Mouse (Mus musculus): Measurements from ENCODE around the gene Atp8a2. TPM values are rescaled to one million over a fixed set of nuclear protein-coding genes. Genes with fewer than 3 reads are reported as not detected.

Gene Atp8a2
- 10 to 100 TPM; 63.0 to 71.3 TPM for total RNA-seq (2021)

DNA sequence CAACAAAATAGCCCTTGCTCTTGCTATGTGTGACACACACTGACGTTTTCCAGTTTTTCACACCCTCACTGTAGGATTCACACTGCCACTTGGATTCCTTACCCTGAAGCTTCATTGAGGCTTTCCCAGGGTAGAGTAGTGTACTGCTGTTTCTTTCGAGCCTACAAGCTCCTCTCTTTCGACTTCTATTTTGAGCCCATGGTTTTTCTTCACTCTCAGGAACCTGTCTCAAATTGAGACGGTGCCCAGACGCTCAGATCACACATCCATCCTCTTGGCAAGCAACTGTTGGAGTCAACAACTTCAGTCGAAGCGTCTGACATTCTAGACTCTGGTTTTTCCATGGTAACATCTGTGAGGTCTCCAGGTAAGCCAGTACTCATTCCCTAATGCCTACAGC, at the start of gene Atp8a2:
Atp8a2 (minus strand) TSS at position 296 of the 400 bp plus-strand sequence.
- intact Hi-C loops (cut with DNase I), result no loop called here
- DNase-seq (ENCODE audit: low spot score in 2 of 2), result peak; percentile 30 to 81

DNA sequence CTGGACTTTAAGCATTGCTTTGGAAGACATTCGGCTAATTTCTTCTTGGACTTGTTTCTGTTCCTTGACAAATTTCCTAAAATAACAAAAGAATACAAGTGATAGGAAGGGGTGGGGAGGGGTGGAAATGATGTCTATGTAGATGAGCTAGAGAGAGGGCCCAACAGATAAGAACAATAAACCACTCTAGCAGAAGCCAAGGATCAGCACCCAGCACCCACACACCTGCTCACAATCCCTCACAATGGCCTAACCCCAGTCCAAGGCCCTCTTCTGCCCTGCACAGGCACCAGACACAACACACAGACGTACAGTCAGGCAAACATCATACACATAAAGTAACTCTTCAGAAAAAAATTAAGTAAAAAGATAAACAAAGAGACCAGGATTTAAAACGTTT, 41.6 kb upstream of the Atp8a2 start:
- no peak for DNase-seq (ENCODE audit: low spot score in 2 of 2)
- intact Hi-C loops (cut with DNase I), result no loop called here

DNA sequence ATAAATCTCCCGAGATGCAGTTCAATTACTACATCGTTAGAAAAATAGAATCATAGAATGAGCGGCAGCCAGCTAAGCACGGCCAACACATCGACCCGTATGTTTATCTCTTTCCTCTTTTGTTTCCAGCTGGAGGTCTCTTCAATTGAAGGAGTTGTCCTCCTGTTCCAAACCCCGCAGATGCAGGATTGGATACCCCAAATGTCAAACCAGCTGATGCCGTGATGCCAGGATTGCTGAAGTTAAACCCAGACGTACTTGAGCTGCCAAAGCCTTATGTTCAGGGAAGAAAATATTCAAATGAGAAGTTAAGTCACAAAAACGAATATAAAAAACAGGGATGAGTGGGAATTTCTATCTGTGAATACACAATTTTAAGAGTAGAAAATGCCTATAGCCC, 22.9 kb upstream of the Atp8a2 start:
- intact Hi-C loops (cut with DNase I), result no loop called here
- peak in 1 of 2 experiments; percentile 48 for DNase-seq (ENCODE audit: low spot score in 2 of 2)

DNA sequence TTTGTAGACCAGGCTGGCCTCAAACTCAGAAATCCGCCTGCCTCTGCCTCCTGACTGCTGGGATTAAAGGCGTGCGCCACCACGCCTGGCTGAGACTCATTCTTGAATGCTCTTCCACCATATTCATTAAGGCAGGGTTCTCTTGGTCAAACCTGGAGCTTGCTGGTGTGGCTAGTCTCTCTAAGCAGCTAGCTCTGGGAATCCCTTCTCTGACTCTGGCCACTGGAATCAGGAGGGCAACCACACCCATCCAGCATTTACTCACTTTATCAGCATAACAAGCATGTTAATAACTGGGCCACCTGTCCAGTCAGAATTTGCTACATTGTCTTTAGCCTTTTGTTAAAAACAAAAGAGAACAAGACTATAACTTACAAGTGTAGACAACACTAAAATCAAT, 20.6 kb upstream of the Atp8a2 start:
- DNase-seq (ENCODE audit: low spot score in 2 of 2), result no peak

DNA sequence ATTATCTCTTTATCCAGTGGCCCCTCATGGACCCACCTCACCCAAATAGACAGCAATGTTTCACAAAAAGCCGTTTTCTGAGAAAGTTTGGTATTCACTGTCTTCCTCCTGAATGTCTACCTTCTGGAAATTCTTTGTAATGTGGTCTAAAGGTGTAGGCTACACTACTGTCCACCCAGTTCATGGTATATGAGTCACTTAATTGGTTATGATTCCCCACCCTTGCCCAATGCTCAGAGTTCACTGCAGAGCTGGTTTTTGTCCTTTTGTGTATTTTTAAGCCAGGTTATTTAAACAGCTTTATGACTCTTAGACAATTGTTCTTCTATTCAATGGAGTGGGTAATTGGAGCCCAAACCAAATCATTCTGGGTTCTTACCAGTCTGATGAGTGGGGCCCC, 19.1 kb upstream of the Atp8a2 start:
- intact Hi-C loops (cut with DNase I), result no loop called here
- no peak for DNase-seq (ENCODE audit: low spot score in 2 of 2)

More for the DNA sequence above, 20.6 kb upstream of the Atp8a2 start:
- intact Hi-C loops (cut with DNase I), result no loop called here

DNA sequence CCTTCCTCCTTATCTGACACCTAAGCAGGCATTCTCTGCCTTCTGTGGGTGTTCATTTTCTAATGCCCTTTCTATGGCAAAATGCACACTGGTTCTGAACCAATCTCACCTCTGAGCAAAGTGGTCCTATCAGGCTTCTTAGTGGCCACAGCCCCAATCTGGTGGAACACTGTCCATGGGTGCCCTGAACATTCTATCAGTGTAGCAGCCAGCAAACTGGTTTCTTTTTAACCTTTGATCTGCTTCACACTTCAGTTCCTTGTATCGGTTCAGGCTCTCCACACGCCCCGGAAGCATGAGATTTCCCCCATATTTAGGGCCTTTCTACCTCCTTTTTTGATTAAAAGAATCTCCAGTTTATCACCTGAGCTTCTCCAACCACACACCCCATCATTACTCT, 18.0 kb upstream of the Atp8a2 start:
- DNase-seq (ENCODE audit: low spot score in 2 of 2), result no peak
- intact Hi-C loops (cut with DNase I), result no loop called here

DNA sequence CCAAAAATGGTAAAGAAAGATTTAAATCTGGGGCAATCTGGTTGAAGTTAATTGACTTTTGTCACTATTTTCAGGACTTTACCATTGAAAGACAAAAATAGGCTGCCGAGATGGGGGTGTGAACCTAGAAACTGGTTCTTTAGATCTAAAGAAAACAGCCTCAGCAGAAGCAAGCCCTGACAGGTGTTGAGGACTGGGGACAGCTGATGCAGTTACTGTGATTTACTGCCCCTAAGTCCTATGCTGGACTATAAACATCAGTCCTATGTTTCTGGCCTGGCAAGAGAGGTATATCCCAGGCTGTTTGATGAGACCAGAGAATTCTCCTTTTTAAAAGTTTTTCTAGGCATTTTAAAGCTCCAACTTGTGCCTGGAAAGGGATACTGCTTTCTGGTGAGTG, 17.1 kb upstream of the Atp8a2 start:
- intact Hi-C loops (cut with DNase I), result no loop called here
- DNase-seq (ENCODE audit: low spot score in 2 of 2), result peak in 1 of 2 experiments; percentile 19

DNA sequence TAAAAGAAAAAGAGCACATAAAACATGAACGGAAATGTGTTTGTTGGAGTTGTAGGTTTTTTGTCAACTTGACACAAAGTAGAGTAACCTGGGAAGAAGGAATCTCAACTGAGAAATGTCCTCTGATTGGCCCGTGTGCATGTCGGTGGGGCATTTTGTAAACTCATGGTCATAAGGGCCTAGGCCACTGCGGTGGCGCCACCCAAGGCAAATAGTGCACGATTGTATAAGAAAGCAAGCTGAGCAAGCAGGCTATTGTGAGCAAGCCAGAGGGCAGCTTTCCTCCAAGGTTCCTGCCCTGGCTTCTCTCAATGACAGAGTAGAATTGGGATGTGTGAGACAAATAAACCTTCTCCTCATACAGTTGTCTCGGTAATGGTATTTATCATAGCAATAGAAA, 12.2 kb upstream of the Atp8a2 start:
- intact Hi-C loops (cut with DNase I), result no loop called here

DNA sequence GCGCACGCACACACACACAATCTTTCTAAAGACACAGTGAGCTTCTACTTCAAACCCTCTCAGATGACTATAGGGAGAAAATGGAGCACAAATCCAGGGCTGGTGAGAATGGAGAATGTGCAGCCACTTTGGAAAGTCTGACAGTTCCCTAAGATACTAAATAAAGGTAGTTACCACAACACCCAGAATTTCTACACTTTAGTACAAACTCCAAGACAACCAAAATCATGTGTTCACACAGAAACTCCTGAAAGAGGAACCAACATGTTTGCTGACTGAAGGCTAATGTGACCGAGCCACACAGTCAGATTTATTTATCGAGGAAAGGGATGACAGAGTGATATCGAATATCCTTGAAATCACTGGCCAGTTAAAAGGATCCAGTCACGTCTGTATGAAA, 8.0 kb upstream of the Atp8a2 start:
- no peak for DNase-seq (ENCODE audit: low spot score in 2 of 2)
- intact Hi-C loops (cut with DNase I), result no loop called here

More for the DNA sequence above, 12.2 kb upstream of the Atp8a2 start:
- DNase-seq (ENCODE audit: low spot score in 2 of 2), result no peak

DNA sequence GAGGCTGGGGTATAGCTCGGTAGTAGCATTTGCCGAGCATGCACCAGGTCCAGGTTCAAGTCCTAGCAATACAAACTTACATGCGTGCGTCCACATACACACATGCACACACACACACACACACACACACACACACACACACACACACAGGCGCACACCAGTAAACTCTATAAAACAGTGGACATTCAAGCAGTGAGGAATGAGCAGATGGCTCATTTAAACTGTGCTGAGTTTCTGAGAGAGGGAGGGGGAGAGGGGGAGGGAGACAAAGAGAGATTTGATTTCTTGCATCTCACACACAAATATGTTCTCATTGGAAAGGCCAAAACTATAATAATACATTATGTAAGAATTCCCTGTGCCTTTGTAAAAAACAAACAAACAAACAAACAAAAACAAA, 980 bp downstream of the Atp8a2 start:
- no peak for DNase-seq (ENCODE audit: low spot score in 2 of 2)
- intact Hi-C loops (cut with DNase I), result no loop called here

DNA sequence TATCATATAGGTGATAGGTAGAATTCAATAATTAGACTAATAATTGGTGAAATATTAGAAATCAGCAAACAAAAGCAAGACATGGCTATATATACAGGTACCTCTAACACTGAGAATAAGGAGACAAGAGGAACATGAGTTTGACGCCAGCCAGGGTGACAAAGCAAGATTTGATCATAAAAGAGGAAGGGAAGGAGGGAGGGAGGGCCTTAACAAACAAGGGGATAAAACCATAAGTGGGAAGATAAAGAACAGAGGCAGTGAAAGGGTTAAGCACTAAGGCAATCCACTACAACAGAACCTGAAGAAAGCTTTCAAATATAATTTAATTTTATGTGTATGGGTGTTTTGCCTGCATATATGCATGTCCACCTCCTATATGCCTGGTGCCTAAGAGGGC, 2.4 kb downstream of the Atp8a2 start:
- no peak for DNase-seq (ENCODE audit: low spot score in 2 of 2)
- intact Hi-C loops (cut with DNase I), result no loop called here

DNA sequence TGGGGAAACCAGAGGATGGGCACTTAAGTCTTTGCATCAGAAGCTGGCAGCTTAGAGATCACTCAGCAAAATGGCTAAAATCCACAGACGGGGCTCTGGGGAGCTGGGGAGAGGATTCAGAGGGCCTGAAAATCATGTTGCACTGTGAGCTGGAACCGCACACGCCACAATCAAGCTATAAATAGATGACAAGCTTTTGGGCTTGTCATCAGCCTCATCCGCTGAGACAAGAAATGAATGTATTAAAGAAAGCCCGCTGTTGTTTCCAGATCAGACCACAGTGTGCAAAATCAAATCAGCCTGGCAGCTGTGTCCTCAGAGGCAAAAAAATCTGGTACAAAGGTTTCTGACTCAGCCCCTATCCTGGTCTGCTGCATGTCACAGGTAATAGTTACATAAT, 7.2 kb downstream of the Atp8a2 start:
- intact Hi-C loops (cut with DNase I), result no loop called here
- DNase-seq (ENCODE audit: low spot score in 2 of 2), result peak in 1 of 2 experiments; percentile 16

DNA sequence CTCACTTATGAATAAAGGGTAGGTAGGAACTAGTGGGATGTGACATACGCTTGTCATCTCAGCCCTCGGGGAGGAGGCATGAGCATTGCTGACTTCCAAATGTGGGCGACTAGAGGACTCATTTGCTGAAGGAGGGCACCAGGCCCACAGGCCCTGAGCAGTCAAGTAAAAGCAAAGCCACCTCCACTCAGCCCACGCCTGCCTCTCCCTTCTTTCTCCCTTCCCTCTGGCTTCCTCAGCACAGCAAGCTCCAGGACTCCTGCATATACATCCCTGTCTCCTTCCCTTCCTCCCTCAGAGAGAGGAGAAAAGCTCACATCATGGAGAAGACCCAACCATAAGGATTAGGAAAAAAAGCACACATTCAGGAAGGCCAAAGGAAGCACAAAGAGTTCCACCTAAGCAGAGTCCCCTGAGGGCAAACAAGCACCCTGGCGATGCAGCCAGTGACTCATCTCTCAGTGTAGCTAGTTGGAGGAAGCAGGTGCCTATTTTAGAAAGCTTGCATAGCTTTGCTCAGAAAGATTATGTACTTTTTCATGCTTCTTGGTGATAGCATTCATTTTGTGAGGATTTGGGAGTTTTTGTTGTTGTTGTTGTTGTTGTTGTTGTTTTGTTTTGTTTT, 8.7 kb downstream of the Atp8a2 start:
- intact Hi-C loops (cut with DNase I), result no loop called here

DNA sequence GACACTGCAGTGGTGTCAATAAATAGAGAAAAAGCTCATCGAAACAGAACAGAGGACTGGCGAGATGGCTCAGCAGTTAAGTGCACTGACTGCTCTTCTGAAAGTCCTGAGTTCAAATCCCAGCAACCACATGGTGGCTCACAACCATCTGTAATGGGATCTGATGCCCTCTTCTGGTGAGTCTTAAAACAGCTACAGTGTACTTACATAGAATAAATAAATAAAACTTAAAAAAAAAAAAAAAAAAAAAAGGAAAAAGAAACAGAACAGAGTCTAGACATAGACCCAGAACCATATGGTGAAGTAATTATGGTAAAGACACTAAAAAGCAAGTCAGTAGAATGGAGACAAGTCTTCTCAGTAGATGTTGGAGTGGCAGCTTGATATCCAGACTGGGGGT, 15.7 kb downstream of the Atp8a2 start:
- no peak for DNase-seq (ENCODE audit: low spot score in 2 of 2)
- intact Hi-C loops (cut with DNase I), result no loop called here

More for the DNA sequence above, 8.7 kb downstream of the Atp8a2 start:
- DNase-seq (ENCODE audit: low spot score in 2 of 2), result peak; percentile 49 to 79

DNA sequence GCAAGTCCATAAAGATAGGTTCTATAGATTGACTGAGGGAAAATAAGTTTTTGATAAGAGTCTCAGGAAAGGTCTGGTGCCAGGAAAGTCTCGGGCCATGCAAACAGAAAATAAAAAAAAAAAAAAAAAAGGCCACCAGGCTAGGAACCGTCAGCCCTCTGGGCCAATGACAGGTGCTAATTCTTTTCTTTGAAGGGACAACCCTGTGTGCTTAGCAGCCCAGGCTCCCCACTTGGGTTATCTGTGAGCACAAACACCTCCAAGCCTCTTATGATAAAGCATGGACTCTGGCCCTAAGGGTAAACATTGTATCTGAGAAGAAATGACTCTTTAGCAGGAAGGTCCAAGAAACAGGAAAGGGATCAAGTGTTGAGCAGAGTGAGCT, 18.4 kb downstream of the Atp8a2 start:
- intact Hi-C loops (cut with DNase I), result no loop called here
- no peak for DNase-seq (ENCODE audit: low spot score in 2 of 2)

DNA sequence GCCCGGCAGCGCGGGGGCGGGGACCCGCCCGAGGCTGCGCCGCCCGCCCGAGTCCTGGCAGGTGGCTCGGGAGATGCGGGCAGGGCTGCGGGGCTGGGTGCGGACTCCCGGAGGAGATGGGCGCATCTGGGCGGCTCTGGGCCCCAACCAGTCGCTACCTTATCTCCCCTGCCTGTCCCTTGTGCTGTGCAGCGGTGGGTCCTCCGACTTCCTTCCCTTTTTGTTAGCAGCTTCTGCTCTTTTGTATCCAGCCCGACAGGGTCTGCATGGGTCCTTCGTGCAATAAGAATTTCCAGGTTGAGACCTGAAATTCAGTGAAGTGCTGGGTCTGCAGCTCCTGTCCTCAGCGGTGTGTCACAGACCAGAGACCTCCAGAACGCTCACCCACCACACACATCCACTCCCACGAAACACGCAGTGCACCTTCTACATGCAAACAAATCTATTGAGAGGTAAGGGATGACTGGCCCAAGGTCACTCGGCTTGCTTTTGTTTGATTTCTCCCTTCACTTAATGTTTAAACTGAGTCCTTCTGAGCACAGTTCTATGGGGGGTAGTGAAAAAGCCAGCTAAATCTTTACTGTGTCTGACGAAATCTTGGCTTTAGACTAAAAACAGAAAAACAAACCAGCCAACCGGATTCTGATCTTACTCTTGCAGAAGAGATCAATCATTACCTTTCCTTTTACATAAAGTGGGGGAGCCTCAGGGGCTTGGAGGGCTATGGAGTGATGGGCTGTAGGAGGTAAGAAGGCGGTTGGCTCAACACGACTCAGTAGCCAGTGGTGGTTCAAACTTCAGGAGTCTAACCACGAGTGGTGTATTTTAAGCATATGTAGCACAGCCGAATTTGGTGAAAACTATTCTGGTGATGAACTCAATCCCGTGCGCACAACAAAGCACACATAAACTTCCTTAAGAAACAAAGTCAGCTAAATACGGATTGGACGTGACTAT, 19.1 kb downstream of the Atp8a2 start:
- peak; percentile 62 to 71 for DNase-seq (ENCODE audit: low spot score in 2 of 2)
- intact Hi-C loops (cut with DNase I), result loop anchor here (1.0 to 2.0 kb wide), 2 partner anchors 73 to 152 kb away; partner anchors contain the start of genes Gm49336 and Nupl1

DNA sequence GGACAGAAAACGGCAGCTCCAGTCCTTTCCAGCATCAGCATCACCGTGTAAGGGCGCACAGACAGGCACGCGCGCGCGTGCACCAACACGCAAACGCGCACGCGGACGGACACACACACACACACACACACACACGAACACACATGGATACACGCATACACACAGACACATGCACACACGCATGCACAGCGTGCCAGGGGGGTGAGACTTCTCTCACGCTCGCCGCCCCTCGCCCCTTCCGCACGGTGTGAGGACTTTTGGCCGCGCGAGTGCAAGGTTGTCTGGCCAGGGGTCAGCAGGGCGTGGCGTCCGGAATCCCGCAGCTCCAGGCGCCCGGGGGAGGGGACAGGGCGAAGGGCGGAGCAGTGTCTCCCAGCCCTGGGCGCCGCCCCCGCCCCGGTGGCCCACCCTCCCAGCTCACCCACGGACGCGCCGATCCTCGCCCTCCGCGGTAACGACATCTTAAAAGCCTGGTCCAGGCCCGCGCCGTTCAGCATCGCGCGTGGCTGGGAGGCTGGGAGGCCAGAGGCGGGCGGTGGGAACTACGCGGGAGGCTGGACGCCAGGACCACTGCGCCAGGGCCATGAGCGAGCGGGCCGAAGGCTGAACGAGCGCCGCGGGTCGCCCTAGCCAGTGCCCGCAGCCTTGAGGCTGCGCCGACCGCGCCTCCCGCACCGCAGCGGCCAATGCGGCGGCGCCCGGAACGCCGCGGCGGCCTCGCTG, 19.9 kb downstream of the Atp8a2 start:
- DNase-seq (ENCODE audit: low spot score in 2 of 2), result peak; percentile 58 to 83
- intact Hi-C loops (cut with DNase I), result loop anchor here (1.0 to 2.0 kb wide), 2 partner anchors 74 to 151 kb away; partner anchors contain the start of genes Gm49336 and Nupl1

DNA sequence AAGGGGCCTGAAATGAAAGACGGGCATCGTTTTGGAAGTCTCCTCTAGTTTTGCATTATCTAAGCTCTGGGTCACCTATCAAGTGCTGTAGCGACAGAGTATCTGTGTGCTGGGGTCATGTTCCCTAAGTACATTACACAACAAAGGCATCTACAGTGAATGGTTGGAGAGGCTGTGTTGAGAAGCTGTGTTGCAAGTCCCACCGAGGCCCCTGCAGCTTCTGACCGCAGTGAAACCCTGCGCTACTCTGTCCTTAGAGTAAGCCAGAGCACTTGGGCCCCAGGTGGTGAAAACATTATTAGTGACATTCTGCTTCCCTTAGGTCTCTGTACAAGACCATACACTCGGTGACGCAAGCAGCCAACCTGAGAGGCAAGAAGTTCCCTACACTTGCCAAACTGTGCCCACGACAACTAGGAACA, 20.5 kb downstream of the Atp8a2 start:
- intact Hi-C loops (cut with DNase I), result loop anchor here (2.0 kb wide), 1 partner anchor 74 kb away; the partner anchor contains the start of genes Gm49336 and Nupl1
- peak in 1 of 2 experiments; percentile 76 for DNase-seq (ENCODE audit: low spot score in 2 of 2)

DNA sequence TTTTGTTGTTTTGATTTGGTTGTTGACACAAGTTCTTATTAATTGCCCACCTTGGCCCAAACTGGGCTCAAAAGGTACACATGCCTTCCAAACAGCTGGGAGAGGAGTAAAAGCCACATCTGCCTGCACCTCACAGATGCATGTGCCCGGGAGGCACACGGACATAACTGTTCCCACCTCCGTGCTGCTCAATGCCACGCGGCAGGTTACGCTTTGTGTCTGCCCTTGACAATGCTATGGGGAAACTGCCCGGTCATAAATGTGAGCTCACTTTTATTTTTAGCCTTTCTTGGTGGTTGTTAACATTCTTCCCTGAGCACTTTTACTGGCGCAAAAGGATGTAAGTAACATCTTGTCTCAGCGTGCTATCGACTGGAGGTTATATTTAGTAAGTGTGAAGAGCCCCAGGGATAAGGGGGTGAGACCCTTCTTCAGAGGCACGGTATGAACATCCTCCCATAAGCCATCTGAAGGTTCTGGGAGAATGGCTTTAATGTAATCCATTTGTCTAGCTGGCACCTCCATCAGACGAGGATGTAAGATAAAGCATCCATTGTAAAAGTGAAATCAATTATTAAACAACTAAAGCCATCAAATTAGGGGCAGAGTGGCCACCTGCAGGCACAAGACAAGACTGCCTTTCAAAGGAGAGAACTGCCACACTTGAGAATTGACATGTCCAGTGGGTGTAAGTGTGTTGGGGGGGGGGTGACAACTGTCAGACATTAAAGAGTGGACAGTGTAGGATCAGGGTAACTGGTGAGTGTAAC, 24.5 kb downstream of the Atp8a2 start:
- DNase-seq (ENCODE audit: low spot score in 2 of 2), result no peak
- intact Hi-C loops (cut with DNase I), result no loop called here
